Mouse (Mus musculus): ENCODE results near the gene Rbm20.
"Not testable (repeated sequence)": the region's sequence is repeated elsewhere in the genome, so short reads cannot be mapped to it uniquely, and the experiment has no call there.

Rbm20 gene

GRCm38 (mm10) chr19:53902739-53903487 lies 225.8 kb downstream of the Rbm20 start:
- peak; percentile 89 to 95 for DNase-seq (ENCODE audit: low spot score in 2 of 2)

GRCm38 (mm10) chr19:53903507-53904321 lies 226.6 kb downstream of the Rbm20 start:
- peak in 1 of 2 experiments; percentile 52 for DNase-seq (ENCODE audit: low spot score in 2 of 2)

DNA sequence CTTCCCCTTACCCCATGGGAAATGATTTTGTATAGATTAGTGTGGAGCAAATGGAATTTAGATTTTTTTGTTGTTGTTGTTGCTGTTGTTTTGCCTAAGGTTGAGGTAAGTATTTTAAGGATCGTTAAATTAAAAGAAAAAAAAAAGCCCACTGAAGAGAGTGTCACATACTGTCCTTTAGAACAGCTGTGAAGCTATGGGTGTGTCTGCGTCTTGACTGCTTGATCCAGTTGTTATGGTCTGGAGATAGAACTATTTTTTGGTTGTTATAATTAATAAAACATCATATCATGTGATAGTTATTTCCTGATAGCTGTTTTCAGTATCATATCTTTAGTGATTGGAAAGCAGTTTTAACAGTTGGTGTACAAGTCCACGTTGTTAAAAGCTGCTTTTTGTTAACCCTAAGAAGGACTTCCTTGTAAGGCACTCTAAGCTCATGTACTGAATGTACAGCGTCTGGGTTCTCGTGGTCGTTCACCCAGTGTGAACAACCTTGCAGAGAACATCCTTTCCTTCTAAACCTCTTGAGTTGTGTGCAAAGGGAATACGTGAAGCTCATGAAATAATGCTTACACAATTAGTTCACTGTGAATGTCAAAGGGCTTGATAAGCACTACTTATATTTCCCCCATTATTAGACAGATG lies 227.9 kb downstream of the Rbm20 start:
- DNase-seq (ENCODE audit: low spot score in 2 of 2) = no peak

DNA sequence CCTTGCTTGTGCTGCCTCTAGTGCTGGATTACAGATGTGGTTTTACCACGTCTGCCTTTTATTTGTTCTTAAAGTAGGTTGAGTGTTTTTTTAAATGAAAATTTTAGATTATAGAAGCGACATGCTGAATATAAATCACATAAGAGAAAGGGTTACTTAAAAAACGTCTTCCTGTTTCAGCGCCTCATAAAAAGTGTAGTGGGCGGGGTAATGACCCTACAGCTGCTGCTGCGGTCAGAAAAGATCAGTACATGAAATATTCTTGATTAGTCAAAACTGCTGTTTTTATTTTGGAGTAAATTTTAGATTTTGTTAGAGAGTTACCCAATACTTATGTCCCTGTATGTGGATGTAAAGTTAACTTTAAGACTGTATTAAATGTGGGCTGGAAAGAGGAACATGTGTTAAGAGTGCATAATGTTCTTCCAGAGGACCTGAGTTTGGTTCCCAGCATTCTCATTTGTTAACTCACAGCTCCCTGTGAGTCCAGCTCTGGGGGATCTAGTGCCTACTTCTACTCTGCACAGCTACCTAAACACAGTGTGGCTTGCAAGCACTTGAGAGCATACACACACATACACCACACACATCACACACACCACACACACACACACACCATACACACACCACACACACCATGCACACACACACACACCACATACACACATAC lies 229.1 kb downstream of the Rbm20 start:
- DNase-seq (ENCODE audit: low spot score in 2 of 2) = no peak

DNA sequence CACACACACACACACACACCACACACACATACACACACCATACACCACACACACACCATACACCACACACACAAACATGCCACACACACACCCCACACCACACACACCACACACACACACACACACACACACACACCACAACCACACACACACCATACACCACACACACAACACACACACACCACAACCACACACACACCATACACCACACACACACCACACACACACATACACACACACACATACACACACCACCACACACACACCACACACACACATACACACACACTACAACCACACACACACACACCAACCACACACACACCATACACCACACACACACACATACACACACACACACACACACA lies 229.6 kb downstream of the Rbm20 start:
- DNase-seq (ENCODE audit: low spot score in 2 of 2) = not testable (repeated sequence)

- DNase-seq (ENCODE audit: low spot score in 2 of 2) = no peak
Measured at GRCm38 (mm10) chr19:53914950-53915349, 237.8 kb downstream of the Rbm20 start.
